Mouse (Mus musculus) left cerebral cortex, adult 9 months (tissue): ENCODE data around the gene Cdk5rap3.

Experiments used
- DNase-seq, 2 experiments: peaks; one replicate each; pipeline ENCODE4 v3.0.0; 2022; ENCODE audit warnings: low spot score in 2 of 2

Cdk5rap3 gene

GRCm38 (mm10) chr11:96916044-96916884 lies at the start of gene Cdk5rap3:
Cdk5rap3 (minus strand) TSS chr11:96916496.
- peak; percentile 96 to 99 for DNase-seq

- DNase-seq = peak in 1 of 2 experiments; percentile 94
Observed at GRCm38 (mm10) chr11:96963580-96963979, 47.3 kb upstream of the Cdk5rap3 start.

- no peak for DNase-seq
Observed at GRCm38 (mm10) chr11:96957061-96957805, 40.9 kb upstream of the Cdk5rap3 start.

DNA sequence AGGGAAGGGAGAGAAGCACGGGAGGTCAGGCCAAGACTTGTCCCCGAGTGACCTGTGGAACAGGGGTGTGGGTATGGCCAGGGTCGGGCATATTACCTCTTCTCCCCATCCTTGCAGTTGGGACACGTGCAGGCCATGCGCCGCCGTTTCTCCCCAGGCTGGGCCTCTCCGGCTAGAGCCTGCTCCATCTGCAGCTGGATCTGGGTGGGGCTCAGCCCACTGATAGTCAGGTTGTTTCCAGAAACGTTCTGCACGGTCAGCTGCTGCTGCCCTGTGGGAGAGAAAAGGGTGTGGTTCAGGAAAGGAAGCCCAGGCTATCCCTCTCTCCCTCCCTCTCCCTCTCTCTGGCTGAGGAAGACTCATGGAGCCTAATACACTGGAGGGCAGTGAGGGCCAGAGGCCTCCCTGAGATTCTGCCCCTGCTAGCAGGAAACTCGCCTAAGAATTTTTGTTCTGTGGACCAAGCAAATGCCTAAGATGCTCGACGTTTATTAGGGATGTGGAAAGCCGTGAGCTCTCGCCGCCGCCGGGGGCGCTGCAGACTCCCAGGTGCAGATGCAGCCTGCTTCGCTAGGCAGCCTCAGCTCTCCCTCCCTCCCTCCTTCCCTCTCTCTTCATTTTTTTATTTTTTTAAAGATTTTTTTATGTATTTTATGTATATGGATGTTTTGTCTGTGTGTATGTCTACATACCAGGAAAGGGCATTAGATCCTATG lies 39.9 kb upstream of the Cdk5rap3 start:
- DNase-seq = no peak

DNA sequence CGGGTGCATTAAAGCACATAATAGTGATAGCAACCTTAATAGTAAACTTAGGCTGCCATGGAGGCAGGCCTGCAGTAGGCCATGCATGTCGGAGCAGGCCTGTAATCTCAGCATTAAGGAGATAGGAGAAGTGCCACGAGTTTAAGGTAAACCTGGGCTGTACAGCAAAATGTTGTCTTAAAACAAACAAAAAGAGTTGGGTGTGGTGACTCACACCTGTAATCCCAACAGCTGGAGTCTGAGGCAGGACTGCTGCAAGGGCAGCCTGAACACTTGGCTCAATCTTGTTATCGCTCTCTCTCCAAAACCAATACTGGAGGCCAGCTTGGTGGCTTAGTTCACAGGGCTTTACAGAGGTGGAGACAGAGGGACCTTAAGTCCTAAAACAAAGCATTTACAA lies 38.8 kb upstream of the Cdk5rap3 start:
- DNase-seq = no peak

GRCm38 (mm10) chr11:96952896-96953295 lies 36.6 kb upstream of the Cdk5rap3 start:
- no peak for DNase-seq

GRCm38 (mm10) chr11:96952426-96952825 lies 36.1 kb upstream of the Cdk5rap3 start:
- no peak for DNase-seq

GRCm38 (mm10) chr11:96950767-96951166 lies 34.5 kb upstream of the Cdk5rap3 start:
- no peak for DNase-seq

DNA sequence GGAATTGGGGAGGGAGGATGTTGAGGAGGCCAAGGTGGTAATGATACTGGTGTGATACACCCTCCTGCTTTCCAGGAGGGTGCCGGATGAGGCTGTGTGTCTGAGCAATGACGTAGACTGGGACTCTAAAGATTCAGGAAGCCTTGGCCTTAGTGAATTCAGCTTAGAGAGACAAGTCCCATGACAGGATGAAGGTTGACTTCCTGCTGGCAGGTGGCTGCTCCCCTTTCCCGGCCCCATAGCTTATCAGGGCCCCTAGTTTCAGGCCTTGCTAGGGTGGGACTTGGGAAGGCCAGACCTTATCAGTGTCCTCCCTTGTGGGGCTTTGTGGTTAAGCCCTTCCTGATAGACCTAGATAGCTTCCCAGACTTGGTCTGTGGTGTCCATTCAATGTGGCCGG lies 31.6 kb upstream of the Cdk5rap3 start:
- no peak for DNase-seq

DNA sequence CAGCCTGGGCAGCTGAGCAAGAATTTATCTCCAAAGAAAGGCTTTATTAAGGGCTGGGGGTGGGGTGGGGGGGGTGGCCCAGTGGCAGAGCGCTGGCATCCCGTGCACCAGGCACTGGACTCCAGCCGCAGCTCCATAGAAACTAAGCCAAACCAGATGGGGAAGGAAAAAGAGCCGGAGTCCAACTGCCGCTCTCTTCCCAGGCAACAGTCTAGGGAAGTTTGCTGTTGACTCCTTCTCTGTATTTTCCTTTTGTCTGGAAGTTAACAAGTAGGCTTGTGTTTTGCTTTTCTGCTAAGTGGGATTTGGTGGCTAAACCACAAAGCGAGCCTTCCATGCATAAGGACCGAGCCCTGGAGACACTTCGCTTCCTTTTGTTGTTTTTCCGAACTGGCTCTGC lies 30.2 kb upstream of the Cdk5rap3 start:
- no peak for DNase-seq

GRCm38 (mm10) chr11:96944844-96945580 lies 28.7 kb upstream of the Cdk5rap3 start:
- DNase-seq = no peak

DNA sequence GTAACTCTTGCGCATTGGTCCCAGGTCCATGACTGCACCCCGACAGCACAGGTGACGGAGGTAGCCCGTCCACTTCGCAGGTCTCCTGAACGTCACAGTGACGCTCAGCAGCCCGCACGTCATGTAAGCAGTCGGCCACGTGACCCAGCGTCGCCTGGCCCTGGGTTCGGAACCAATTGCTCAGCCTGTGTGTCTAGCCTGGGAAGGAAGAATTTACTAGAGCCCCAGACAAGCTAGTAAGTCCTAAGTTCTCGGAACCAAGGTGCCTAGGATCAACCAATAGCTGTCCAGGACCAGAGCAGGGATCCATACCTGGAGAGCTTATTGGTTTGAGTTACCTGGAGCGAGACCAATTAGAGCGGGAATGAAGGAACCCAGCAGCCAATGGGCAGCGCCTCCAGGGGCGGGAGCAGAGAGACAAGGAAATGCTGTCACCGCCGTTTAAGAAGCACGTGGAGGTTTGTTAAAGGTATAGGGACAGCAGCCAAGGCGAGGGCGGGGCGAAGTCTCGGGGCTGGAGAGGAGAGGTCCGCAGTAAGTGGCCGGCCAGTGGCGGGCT lies 27.5 kb upstream of the Cdk5rap3 start, which contains the start of gene Pnpo:
Pnpo (minus strand) TSS at position 241 of the 559 bp plus-strand sequence.
- DNase-seq = peak; percentile 94 to 96

- no peak for DNase-seq
Observed at GRCm38 (mm10) chr11:96941989-96942590, 25.8 kb upstream of the Cdk5rap3 start.

DNA sequence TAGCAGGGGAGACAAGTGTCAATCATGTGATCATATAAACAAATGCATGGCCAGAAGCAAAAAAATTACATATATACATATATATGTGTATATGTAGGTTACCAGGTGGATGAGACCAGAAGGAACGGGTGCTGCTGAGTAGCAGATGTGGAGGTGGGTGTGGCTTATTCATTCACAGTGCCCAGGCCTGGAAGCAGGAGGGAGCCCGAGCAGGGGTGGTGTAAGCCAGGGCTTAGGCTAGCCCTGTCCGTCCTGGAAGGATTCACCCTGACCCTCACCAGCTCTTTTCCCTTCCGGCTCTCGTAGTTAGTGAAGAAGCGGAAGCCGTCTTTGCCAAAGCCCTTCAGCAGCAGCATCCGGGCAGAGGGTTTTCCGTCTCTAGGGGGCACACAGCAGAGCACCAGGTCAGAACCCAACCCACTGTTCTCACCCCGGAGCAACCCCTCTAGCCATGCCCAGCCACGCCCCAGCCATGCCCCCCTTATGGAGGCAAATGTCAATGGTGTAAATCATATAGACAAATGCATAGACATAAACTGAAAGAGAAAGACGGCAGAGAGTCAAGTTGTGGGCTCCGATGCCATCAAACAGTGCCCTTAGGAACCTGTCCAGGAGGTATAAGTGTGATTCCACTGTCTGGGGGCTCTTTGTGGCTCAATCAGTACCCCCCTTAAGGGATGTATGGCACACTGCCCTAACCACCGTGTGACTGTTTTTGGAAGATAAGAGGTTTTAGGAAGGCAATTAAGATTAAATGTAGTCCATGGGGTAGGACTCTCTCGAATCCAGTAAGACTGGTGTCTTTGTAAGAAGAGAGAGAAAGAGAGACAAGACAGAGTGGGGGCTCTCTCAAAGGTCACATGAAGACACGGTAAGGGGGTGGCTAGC lies 24.5 kb upstream of the Cdk5rap3 start:
- no peak for DNase-seq

- no peak for DNase-seq
Observed at GRCm38 (mm10) chr11:96938426-96938800, 22.1 kb upstream of the Cdk5rap3 start.

GRCm38 (mm10) chr11:96937549-96938425 lies 21.5 kb upstream of the Cdk5rap3 start:
- DNase-seq = no peak

DNA sequence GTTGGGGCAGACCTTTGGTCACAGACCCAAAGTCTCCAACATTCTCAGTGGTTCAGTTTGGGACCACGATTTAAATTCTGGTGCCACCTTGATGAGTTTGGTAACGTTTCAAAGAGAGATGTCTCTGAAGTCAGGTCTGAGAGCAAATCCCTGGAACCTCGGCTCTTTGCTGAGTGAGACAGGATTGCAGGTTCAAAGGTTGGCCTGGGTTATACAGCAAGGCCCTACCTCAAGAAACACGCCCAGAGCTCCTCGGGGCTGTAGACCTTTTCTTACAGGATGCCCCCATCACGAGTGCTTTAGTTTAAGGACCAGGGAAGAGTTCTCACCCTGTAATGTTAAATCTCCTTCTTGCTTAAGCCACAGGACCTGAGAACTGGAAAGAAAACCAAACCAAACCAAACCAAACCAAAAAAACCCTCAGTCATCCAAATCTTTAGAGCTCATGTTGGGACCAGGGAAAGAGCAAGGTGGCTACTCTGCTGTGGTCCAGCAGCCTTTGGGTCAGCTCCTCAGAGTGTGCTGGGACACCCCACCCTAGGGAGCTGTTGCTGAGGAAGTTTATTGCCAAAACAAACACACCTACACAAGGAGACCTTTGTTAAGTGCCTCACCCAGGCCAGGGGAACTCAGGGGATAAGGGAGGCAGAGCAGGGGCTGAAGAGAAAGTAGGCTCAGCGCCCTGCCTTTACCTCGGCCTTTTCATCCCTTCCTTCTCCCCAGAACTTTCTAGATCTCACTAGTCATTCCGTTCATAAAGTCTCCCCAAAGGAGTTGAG lies 19.8 kb upstream of the Cdk5rap3 start:
- DNase-seq = no peak

- peak in 1 of 2 experiments; percentile 64 for DNase-seq
Observed at GRCm38 (mm10) chr11:96934921-96935356, 18.6 kb upstream of the Cdk5rap3 start.
